Mouse (Mus musculus): ENCODE results near the gene Fpgs.

DNA sequence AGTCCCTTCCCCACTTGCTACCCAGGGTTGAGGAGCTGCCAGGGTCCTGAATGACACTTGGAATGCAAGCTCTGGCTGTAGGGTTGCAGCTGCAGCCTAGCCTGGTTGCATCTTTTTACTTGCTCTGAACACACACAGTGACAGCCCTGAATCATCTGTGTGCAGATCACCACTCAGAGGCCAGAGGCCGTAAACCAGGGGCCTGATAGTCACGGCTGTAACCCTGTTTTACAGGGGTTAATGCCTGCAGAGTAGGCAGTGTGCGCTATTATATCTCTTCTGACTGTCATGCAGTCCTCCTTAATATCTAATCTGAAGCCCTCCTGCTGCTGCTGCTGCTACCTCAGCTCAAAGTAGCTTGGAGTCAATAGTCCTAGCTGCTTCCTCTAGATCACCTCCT, 34.1 kb downstream of the Fpgs start:
- no peak for TF ChIP-seq CTCF (IDR thresholded peaks at IDR 0.05; ENCODE audit: borderline replicate concordance, insufficient read depth, low read length)
- no peak for TF ChIP-seq POLR2A (IDR thresholded peaks at IDR 0.05; ENCODE audit: low read depth, low read length)

All from embryonic fibroblast, embryonic 13.5 days (primary cell).